Mouse (Mus musculus): ENCODE measurements at regions not wholly inside any gene's neighbourhood (a gene's known extent, or its start where the extent isn't known, plus 50 kb on each side); places are given as distances from the start of the nearest gene placed in this dataset.

DNA sequence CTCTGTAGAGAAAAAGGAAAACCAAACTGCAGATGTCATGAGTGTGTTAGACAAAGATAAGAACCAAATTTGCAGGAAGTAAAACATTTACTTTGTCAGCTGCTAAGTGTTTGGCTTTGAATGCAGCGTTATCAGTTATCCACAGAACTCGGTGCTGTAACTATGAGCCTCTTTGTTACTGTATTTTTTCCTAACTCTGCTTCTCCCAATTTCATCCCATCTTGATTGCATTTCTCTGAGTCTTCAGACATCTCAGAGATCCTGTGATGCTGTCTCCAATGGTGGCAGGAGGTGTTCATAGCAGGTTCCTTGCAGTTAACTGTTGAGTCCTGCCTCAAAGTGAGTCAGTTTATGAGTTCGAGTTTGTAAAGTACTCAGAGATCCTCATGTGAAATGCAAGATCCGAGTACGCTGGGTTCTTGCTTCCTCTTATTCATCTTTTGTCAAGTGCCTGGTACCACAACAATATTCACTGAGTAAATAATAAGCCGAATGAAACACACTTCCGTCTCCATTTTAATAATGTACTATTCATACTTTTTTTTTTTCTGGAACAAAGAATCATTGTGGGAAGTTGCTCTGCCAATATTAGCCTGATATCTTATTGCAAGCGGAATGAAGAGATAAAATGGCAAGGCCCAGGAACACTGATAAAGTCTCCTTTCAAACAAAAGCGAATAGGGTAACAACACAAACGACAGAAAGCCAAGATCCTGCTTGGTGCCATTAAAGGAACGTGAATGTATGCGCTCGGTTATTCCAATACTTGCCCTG is 221.4 kb downstream of the Enc1 start:
- Histone ChIP-seq H3K4me3 (no peak overlapping the region), H3K4me2 (no peak overlapping the region), H3K9me3 (no peaks in the 10 kb centered on the region), H3K4me1 (replicated peaks) (no peaks in the 10 kb centered on the region), H3K9ac (no peak overlapping the region), H3K36me3 (no peaks in the 10 kb centered on the region), H3K27ac (no peak overlapping the region), H3K27me3 (no peaks in the 10 kb centered on the region)
- ATAC-seq (ENCODE audit: low FRiP score): no peak
- 85% methylated on average over 13 of the region's 13 CpGs for WGBS

DNA sequence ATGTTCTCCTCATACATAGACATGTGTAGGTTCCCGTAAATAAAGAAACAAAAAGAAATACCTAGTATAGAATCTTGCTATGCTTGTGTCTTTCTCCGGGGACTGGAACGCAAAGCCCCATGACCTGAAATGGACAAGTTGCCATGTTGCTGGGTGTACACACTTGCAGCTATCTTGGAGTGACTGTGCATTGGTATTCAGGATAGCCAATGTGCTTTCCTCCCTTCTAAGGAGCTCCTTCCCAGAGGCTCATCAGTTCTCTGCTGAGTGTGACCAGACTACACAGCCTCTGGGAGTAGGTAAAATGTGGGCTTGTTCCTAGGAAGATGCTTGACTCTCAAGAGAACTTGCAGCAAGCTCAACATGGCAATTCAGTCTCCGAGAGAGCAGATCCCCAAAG is 220.3 kb downstream of the Enc1 start:
- H3K4me3 ChIP-seq: no peak overlapping the region
- H3K27me3 ChIP-seq: no peaks in the 10 kb centered on the region
- no peak overlapping the region for H3K27ac ChIP-seq
- ATAC-seq (ENCODE audit: low FRiP score): no peak
- H3K4me2 ChIP-seq: no peak overlapping the region
- no peaks in the 10 kb centered on the region for H3K9me3 ChIP-seq
- H3K9ac ChIP-seq: no peak overlapping the region
- WGBS: 94% methylated on average over 4 of the region's 4 CpGs
- H3K4me1 ChIP-seq (replicated peaks): 0 out of 2 replicates have a peak, but pooled peaks cover 4% of the 10 kb centered on the region
- no peaks in the 10 kb centered on the region for H3K36me3 ChIP-seq

DNA sequence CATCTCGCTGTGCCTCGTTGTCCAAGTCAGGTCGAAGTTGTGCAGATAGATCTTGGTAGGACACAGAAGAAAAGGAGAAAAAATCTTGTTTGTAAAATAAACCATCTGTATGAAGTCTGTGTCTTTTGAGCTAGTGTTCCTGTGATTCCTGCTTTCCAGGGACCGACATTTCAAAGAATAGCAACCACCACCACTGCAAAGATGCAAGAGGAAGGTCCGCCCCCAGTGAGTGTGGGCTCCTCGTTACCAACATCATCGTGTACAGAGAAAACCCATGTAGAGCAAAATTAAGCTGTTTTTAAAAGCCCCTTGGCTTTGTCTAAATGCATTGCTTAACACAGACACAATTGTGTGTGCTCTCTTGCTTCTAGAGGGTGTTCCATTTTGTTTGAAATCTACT is 218.2 kb downstream of the Enc1 start:
- Histone ChIP-seq H3K27me3 (no peaks in the 10 kb centered on the region), H3K4me1 (replicated peaks) (peaks cover 10% of the 10 kb centered on the region), H3K36me3 (no peaks in the 10 kb centered on the region), H3K9me3 (no peaks in the 10 kb centered on the region), H3K4me2 (no peak overlapping the region), H3K9ac (no peak overlapping the region), H3K4me3 (no peak overlapping the region), H3K27ac (no peak overlapping the region)
- WGBS: 95% methylated on average over 7 of the region's 7 CpGs
- ATAC-seq (ENCODE audit: low FRiP score): no peak

DNA sequence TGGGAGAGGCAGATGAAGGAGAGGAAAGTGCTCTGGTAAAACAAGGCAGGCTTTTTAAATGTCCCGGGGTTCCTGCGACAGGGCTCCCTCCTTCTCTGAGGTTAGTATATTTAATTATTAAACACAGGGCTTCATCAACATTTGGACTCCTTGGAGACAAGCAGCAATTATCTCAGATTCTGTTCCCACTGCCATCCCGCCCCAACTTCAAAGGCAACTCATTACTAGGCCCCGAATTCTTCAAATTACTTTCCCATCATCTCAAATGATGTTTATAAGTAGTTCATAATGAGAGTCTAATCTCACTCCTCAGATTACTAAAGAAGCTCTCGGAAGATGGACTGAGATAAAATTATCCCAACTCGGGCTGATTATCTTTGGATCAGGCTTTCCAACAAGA is 215.1 kb downstream of the Enc1 start:
- Histone ChIP-seq H3K27me3 (no peaks in the 10 kb centered on the region), H3K27ac (no peak overlapping the region), H3K4me1 (replicated peaks) (peaks cover 17% of the 10 kb centered on the region), H3K9me3 (no peaks in the 10 kb centered on the region), H3K4me2 (no peak overlapping the region), H3K4me3 (no peak overlapping the region), H3K36me3 (no peaks in the 10 kb centered on the region), H3K9ac (no peak overlapping the region)
- 53% methylated on average over 6 of the region's 6 CpGs for WGBS
- no peak for ATAC-seq (ENCODE audit: low FRiP score)

DNA sequence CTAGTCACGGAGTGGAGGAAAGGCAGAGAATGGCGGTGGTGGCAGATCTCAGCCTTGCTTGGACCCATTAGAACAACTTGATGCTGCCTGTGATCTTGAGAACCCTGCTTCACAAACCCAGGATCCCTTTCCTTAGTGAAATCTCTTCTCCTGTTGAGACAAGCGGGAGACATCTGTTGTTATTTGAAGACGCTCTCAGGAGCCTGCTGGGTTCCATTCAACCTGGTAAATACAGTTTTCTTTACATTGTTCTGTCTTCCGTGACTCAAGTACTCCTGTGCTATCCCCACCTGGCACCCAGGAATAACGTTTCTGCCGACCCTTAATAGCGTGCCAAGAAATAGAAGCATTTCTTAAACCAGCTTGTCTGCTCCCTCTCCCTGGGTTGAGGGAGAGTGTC is 213.8 kb downstream of the Enc1 start:
- Histone ChIP-seq H3K27ac (no peak overlapping the region), H3K36me3 (no peaks in the 10 kb centered on the region), H3K9ac (no peak overlapping the region), H3K27me3 (no peaks in the 10 kb centered on the region), H3K4me1 (replicated peaks) (peaks cover 17% of the 10 kb centered on the region), H3K4me3 (no peak overlapping the region), H3K9me3 (no peaks in the 10 kb centered on the region), H3K4me2 (no peak overlapping the region)
- ATAC-seq (ENCODE audit: low FRiP score): no peak
- WGBS: 66% methylated on average over 8 of the region's 8 CpGs

DNA sequence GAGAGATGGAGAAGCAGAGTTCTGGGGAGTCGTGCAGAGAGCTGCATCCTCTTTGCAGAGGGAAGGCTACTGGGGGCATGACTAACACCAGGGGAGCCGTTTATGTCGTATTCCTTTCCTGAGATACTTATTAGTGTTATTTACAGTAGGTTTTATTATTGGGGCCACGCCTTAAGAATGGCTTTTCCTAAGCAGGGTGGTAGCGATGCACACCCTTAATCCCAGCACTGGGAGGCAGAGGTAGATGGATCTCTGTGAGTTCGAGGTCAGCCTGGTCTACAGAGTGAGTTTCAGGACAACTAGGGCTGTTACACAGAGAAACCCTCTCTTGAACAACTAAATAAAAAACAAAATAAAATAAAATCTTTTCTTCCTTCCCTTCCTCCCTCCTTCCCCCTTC is 212.6 kb downstream of the Enc1 start:
- Histone ChIP-seq H3K4me1 (replicated peaks) (peaks cover 17% of the 10 kb centered on the region), H3K27ac (no peak overlapping the region), H3K9ac (no peak overlapping the region), H3K36me3 (no peaks in the 10 kb centered on the region), H3K27me3 (no peaks in the 10 kb centered on the region), H3K4me3 (no peak overlapping the region), H3K9me3 (no peaks in the 10 kb centered on the region), H3K4me2 (no peak overlapping the region)
- no peak for ATAC-seq (ENCODE audit: low FRiP score)
- WGBS: 64% methylated on average over 6 of the region's 6 CpGs

DNA sequence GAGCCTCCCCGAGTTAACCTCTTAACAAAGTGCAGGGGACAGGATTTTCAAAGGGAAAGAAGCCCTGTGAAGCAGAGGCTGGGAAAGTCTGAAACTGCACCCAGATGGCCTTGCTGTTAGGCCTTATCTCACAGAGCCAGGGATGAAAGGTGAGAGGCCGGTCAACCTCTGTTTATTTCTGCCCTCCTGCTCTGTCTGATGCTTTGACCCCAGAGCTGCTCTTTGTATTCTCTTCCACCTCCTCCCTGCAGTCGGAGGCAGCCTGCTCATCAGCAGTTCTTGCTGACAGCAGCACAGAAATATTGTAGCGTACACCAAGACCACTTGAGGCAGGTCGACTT is 212.2 kb downstream of the Enc1 start:
- no peaks in the 10 kb centered on the region for H3K9me3 ChIP-seq
- H3K36me3 ChIP-seq: no peaks in the 10 kb centered on the region
- H3K4me1 ChIP-seq (replicated peaks): peaks cover 17% of the 10 kb centered on the region
- H3K27ac ChIP-seq: 0 out of 2 replicates have a peak overlapping the region, but pooled peaks have one; percentile 15
- no peak for ATAC-seq (ENCODE audit: low FRiP score)
- H3K27me3 ChIP-seq: no peaks in the 10 kb centered on the region
- H3K9ac ChIP-seq: no peak overlapping the region
- no peak overlapping the region for H3K4me3 ChIP-seq
- 18% methylated on average over 5 of the region's 5 CpGs for WGBS
- H3K4me2 ChIP-seq: no peak overlapping the region

DNA sequence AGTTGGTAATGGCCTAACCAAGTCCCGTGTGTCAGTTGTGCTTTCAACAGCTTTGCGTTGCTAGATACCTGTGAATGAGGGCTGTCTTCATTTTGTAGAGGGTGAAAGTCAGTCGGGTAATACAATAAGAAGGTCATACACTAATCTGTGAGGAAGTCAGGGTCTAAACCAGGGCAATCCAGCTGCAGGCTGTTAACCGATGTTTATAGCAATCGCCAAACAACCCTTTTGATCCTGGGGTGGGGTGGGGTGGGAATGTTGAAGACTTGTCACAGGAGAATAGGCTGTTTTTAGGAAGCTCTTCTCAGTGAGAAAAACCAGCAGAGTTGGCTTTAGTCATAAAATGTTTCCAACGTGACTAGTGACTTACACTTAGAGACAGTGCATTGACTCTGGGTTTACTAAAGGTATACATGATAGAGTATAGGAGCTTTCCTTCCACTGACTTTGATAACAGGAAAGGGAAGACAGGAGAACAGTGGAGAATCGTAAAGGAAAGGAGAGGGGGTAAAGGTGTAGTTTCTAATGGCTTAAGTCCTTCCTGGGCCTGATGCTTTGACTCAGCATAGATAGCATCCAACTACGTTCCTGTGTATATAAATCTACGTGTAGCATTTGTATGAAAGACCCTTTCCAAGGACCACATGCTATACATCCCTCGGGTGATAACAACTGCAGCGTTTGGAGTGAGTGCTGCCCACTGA is 211.6 kb downstream of the Enc1 start:
- Histone ChIP-seq H3K4me3 (no peak overlapping the region), H3K27me3 (no peaks in the 10 kb centered on the region), H3K9me3 (no peaks in the 10 kb centered on the region), H3K4me1 (replicated peaks) (peaks cover 17% of the 10 kb centered on the region), H3K36me3 (no peaks in the 10 kb centered on the region), H3K27ac (0 out of 2 replicates have a peak overlapping the region, but pooled peaks have one; percentile 15), H3K9ac (no peak overlapping the region), H3K4me2 (no peak overlapping the region)
- ATAC-seq (ENCODE audit: low FRiP score): no peak
- WGBS: 50% methylated on average over 11 of the region's 11 CpGs

DNA sequence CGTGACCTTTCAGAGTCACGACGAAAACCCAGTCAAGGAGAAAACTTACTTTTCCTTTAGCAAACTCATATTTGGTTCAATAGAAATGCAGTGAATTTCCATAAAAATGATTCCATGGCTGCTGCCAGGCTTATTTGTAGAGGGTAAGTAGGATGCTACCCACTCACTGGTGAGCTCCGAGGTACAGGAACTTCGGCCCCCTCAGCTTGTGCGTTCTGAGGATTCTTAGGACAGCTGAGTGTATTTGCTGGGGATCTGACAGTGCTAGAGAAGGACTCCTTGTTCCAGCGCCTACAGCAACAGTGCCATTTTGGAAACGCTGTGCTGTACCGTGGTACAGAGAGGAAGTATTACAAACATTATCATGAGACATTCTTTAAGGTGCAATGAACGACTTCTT is 210.4 kb downstream of the Enc1 start:
- H3K4me1 ChIP-seq (replicated peaks): peaks cover 13% of the 10 kb centered on the region
- H3K4me2 ChIP-seq: no peak overlapping the region
- no peak overlapping the region for H3K9ac ChIP-seq
- no peaks in the 10 kb centered on the region for H3K36me3 ChIP-seq
- H3K9me3 ChIP-seq: no peaks in the 10 kb centered on the region
- H3K4me3 ChIP-seq: no peak overlapping the region
- ATAC-seq (ENCODE audit: low FRiP score): no peak
- 87% methylated on average over 10 of the region's 10 CpGs for WGBS
- no peak overlapping the region for H3K27ac ChIP-seq
- no peaks in the 10 kb centered on the region for H3K27me3 ChIP-seq

DNA sequence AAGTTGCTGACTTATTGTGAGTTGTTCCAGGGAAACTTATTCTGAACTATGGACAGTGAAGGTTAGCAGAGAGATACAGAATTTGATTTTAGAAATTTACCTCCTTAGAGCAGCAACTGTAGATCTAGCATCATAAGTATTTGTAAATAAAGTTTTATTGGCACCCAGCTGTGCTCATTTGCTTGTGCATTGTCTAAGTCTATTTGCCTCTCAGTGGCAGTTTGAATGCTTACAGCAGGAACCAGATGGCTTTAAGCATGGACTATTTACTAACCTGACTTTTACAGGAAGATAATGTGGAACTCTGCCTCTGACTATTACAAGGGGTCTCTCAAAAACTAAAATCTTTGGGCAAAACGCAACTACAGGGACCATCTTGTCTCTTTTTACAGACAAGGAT is 207.2 kb downstream of the Enc1 start:
- WGBS: 93% methylated on average over 1 of the region's 1 CpGs
- Histone ChIP-seq H3K4me2 (no peak overlapping the region), H3K4me3 (no peak overlapping the region)

DNA sequence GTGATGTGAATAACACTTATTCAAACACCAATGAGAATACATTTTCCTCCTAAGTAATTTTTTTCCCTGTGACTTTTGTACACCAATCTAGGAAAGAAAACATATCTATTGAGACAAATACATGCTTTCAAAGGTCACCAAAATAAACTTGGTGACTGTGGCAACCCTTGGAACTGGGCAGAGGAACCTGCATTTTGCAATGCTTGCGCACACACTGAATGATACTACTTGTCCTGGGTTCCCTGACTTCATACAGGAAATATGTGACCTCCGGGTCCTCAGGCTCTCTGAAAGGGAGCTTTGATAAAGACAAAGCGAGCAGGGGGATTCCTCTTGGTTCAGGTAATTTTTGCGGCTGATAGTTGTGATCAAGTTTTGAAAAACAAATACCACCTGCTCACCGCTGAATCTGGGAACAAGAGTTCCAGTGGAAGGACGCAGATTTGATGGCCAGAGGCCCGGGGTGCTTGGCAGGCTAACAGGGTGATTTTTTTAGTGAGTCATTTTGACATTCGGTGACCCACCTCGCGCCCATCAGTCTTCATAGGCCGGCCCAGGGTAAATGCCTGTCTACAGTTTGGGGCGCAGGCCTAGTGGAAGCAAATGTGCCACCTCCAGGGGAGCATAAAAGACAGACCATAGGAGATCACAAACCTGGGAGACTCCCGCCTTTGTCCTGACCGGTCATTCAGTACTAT is 203.0 kb downstream of the Enc1 start:
- H3K27me3 ChIP-seq: no peaks in the 10 kb centered on the region
- 81% methylated on average over 14 of the region's 14 CpGs for WGBS

More for the DNA sequence above, 207.2 kb downstream of the Enc1 start:
- Histone ChIP-seq H3K27me3 (no peaks in the 10 kb centered on the region), H3K27ac (no peak overlapping the region), H3K4me1 (replicated peaks) (peaks cover 3% of the 10 kb centered on the region), H3K9ac (no peak overlapping the region), H3K36me3 (no peaks in the 10 kb centered on the region), H3K9me3 (no peaks in the 10 kb centered on the region)
- no peak for ATAC-seq (ENCODE audit: low FRiP score)

DNA sequence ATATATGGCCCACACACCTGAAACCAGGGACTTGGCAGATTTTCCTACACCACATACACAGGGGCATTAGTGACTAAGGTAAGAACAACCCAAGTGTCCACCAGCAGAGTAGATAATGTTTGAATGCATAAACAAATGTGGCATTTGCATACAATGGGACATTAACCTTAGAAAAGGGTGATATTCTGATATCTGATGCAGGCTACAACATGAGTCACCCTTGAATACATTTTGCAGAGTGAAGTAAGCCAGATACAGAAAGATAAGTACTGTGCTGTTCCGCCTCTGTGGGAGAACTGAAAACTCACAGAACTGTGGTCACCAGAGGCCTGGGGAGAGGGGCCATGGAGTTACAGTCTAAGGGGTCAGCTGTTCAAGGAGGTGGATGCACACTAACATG is 201.9 kb downstream of the Enc1 start:
- no peak for ATAC-seq (ENCODE audit: low FRiP score)
- 84% methylated on average over 1 of the region's 1 CpGs for WGBS
- no peak overlapping the region for H3K9ac ChIP-seq

More for the DNA sequence above, 203.0 kb downstream of the Enc1 start:
- Histone ChIP-seq H3K4me2 (no peak overlapping the region), H3K4me1 (replicated peaks) (peaks cover 34% of the 10 kb centered on the region), H3K27ac (no peak overlapping the region), H3K9me3 (no peaks in the 10 kb centered on the region), H3K4me3 (no peak overlapping the region), H3K36me3 (no peaks in the 10 kb centered on the region), H3K9ac (no peak overlapping the region)
- no peak for ATAC-seq (ENCODE audit: low FRiP score)

More for the DNA sequence above, 201.9 kb downstream of the Enc1 start:
- no peak overlapping the region for H3K4me3 ChIP-seq
- H3K4me1 ChIP-seq (replicated peaks): peaks cover 43% of the 10 kb centered on the region
- H3K36me3 ChIP-seq: no peaks in the 10 kb centered on the region
- H3K4me2 ChIP-seq: 0 out of 2 replicates have a peak overlapping the region, but pooled peaks have one; percentile 18
- H3K9me3 ChIP-seq: no peaks in the 10 kb centered on the region
- H3K27me3 ChIP-seq: no peaks in the 10 kb centered on the region
- peak overlapping the region; percentile 27 for H3K27ac ChIP-seq
